7 mouse cellular contexts compared by ENCODE assay signal in genomic region chr9:79719451-79719850, GRCm38 (mm10). TPM values are rescaled to one million over a fixed set of nuclear protein-coding genes. Genes with fewer than 3 reads are reported as not detected.
DNase-seq lines count a peak whose midpoint lies in the region; ATAC-seq and TF ChIP-seq lines count a peak whose summit lies in the region.

No protein-coding gene starts in this region.

- TF ChIP-seq CTCF in stomach, postnatal 0 days (IDR thresholded peaks at IDR 0.05; ENCODE audit: low read depth), result peak; percentile 7; the same call in 1 of the 2 replicates

- no peaks in the 10 kb centered on the region for H3K9me3 ChIP-seq in ES-E14 (ENCODE audit: control insufficient read depth, insufficient read depth, low read depth, low read length)
- no peaks in the 10 kb centered on the region for H3K9me3 ChIP-seq in intestine, embryonic 15.5 days
- H3K9me3 ChIP-seq in stomach, postnatal 0 days (ENCODE audit: control insufficient read depth, low read length), result no peaks in the 10 kb centered on the region

- no peak for DNase-seq in ES-E14 (ENCODE audit: low read depth, low spot score)
- peak; percentile 22 for DNase-seq in adrenal gland, postnatal 25 days
- DNase-seq in gastrocnemius, postnatal 14 days, result peak; percentile 44
- peak; percentile 16 for DNase-seq in lung, postnatal 36 days
- peak; percentile 39 for DNase-seq in stomach, postnatal 0 days (ENCODE audit: low spot score)
- no peak for DNase-seq in thymus, postnatal 25 days

- no peaks in the 10 kb centered on the region for H3K36me3 ChIP-seq in ES-E14 (ENCODE audit: control insufficient read depth, insufficient read depth, low read length, poor library complexity, severe bottlenecking)
- H3K36me3 ChIP-seq in intestine, embryonic 15.5 days, result no peaks in the 10 kb centered on the region
- no peaks in the 10 kb centered on the region for H3K36me3 ChIP-seq in stomach, postnatal 0 days (ENCODE audit: control insufficient read depth, insufficient read depth, low read length)

- no peak overlapping the region for H3K9ac ChIP-seq in ES-E14 (ENCODE audit: insufficient read depth, low read depth, low read length, poor library complexity, severe bottlenecking)
- H3K9ac ChIP-seq in intestine, embryonic 15.5 days, result peak overlapping the region; percentile 59; the same call in 1 of the 2 replicates
- no peak overlapping the region; the same call in 1 of the 2 replicates for H3K9ac ChIP-seq in stomach, postnatal 0 days (ENCODE audit: low read length)

- no peaks in the 10 kb centered on the region for H3K4me1 ChIP-seq in ES-E14 (ENCODE audit: control insufficient read depth in 2 of 2, insufficient read depth in 2 of 2, low read length in 2 of 2, poor library complexity in 1 of 2)
- H3K4me1 ChIP-seq in intestine, embryonic 15.5 days (replicated peaks), result peaks cover 16% of the 10 kb centered on the region; the same call in 1 of the 2 replicates
- H3K4me1 ChIP-seq in stomach, postnatal 0 days (replicated peaks; ENCODE audit: control insufficient read depth, insufficient read depth), result no peaks in the 10 kb centered on the region

- intact Hi-C loops in gastrocnemius, postnatal 14 days (cut with DNase I; ENCODE audit: low total_unique reads), result loop anchor here (5.0 to 10.0 kb wide), 2 partner anchors 615 to 672 kb away; no protein-coding TSS in a partner anchor

- peak overlapping the region; percentile 84 for H3K4me2 ChIP-seq in intestine, embryonic 15.5 days (replicated peaks)
- H3K4me2 ChIP-seq in stomach, postnatal 0 days (replicated peaks; ENCODE audit: low read depth), result peak overlapping the region; percentile 79

- ATAC-seq in intestine, embryonic 15.5 days, result no peak
- peak; percentile 46 for ATAC-seq in stomach, postnatal 0 days (ENCODE audit: low FRiP score, low TSS enrichment)

- WGBS in intestine, embryonic 15.5 days, result 2% methylated on average over 28 of the region's 28 CpGs
- 4% methylated on average over 28 of the region's 28 CpGs for WGBS in stomach, postnatal 0 days

- H3K27me3 ChIP-seq in intestine, embryonic 15.5 days (replicated peaks), result peaks cover 13% of the 10 kb centered on the region
- H3K27me3 ChIP-seq in stomach, postnatal 0 days (ENCODE audit: control insufficient read depth, insufficient read depth, low read length), result no peaks in the 10 kb centered on the region

- no peak for TF ChIP-seq EP300 in stomach, postnatal 0 days (optimal IDR thresholded peaks at IDR 0.05)

- H3K4me3 ChIP-seq in ES-E14 (ENCODE audit: insufficient read depth in 1 of 2, low read depth in 1 of 2, low read length in 2 of 2, poor library complexity in 1 of 2, severe bottlenecking in 1 of 2), result peak overlapping the region; percentile 2 to 65; a peak in 2 of 4 replicates
- H3K4me3 ChIP-seq in intestine, embryonic 15.5 days (replicated peaks), result peak overlapping the region; percentile 57
- H3K4me3 ChIP-seq in stomach, postnatal 0 days (ENCODE audit: low read depth, low read length), result peak overlapping the region; percentile 62

- no peak overlapping the region for H3K27ac ChIP-seq in ES-E14 (ENCODE audit: insufficient read depth, low read depth, low read length, poor library complexity, severe bottlenecking)
- H3K27ac ChIP-seq in intestine, embryonic 15.5 days, result peak overlapping the region; percentile 87
- no peak overlapping the region for H3K27ac ChIP-seq in stomach, postnatal 0 days (replicated peaks)

- in situ Hi-C loops in ES-E14 (cut with MboI; ENCODE audit: low sequenced_read_pairs in 2 of 2, unreplicated experiment in 2 of 2), result loop anchor here (5.0 to 25.0 kb wide), 3 partner anchors 672 to 947 kb away; no protein-coding TSS in a partner anchor

TF ChIP-seq in ES-E14, 5 proteins besides CTCF, POLR2A, EP300 and RAD21:
- no peak for TF ChIP-seq ZC3H11A (IDR thresholded peaks at IDR 0.05; ENCODE audit: borderline replicate concordance, low read depth, low read length)
- TF ChIP-seq HCFC1 (IDR thresholded peaks at IDR 0.05; ENCODE audit: borderline replicate concordance, insufficient read depth, low read length), result no peak
- no peak for TF ChIP-seq CHD2 (IDR thresholded peaks at IDR 0.05; ENCODE audit: low read depth, low read length)
- TF ChIP-seq MAFK (IDR thresholded peaks at IDR 0.05; ENCODE audit: insufficient read depth, low read depth, low read length), result no peak
- no peak for TF ChIP-seq ZNF384 (IDR thresholded peaks at IDR 0.05; ENCODE audit: low read depth, low read length)

RNA-seq across cellular contexts. Expression of gene Col12a1, which starts 0.8 kb away (rescaled TPM):
- 3.9 and 14.5 TPM in 2 replicates for total RNA-seq in ES-E14 (2012; rRNA removed)
- total RNA-seq in adrenal gland, postnatal 25 days (2021), result 9.5 and 9.8 TPM in 2 replicates
- 10 to 100 TPM; 55.3 to 60.1 TPM for total RNA-seq in gastrocnemius, postnatal 14 days (2021)
- 35.6 and 36.2 TPM in 2 replicates for polyA plus RNA-seq in intestine, embryonic 15.5 days (2015; fragmentation: Nextera tagmentation; extraction: Ambion mirVana)
- 21.6 and 31.0 TPM in 2 replicates for polyA plus RNA-seq in stomach, postnatal 0 days (2015; fragmentation: Nextera tagmentation; extraction: Ambion mirVana)

RNA-seq across cellular contexts. Expression of gene Cox7a2, which starts 40.2 kb away (rescaled TPM):
- 300 and 318 TPM in 2 replicates for total RNA-seq in ES-E14 (2012; rRNA removed)
- 302 and 327 TPM in 2 replicates for total RNA-seq in adrenal gland, postnatal 25 days (2021)
- 100 to 1,000 TPM; 494 to 598 TPM for total RNA-seq in gastrocnemius, postnatal 14 days (2021)
- 893 and 914 TPM in 2 replicates for polyA plus RNA-seq in intestine, embryonic 15.5 days (2015; fragmentation: Nextera tagmentation; extraction: Ambion mirVana)
- polyA plus RNA-seq in stomach, postnatal 0 days (2015; fragmentation: Nextera tagmentation; extraction: Ambion mirVana), result 927 and 965 TPM in 2 replicates

Comparison
In these comparisons a context has a peak if more than half of its experiments do, and no peak if none do; other contexts are left out.
1. DNase-seq: peak in adrenal gland, postnatal 25 days (single experiment), gastrocnemius, postnatal 14 days (single experiment), lung, postnatal 36 days (single experiment) and stomach, postnatal 0 days (single experiment); none in ES-E14 (single experiment) and thymus, postnatal 25 days (single experiment).
2. Peak in every context shown above with its lines, with median percentiles within 50 percentile points of each other: H3K4me3 ChIP-seq.